Mouse (Mus musculus) midbrain, embryonic 12.5 days (tissue): Measurements from ENCODE around the gene Snu13. TPM values are rescaled to one million over a fixed set of nuclear protein-coding genes. Genes with fewer than 3 reads are reported as not detected.
A peak's percentile ranks its signal among the peaks of the same experiment; 100 is the strongest.

Experiments
- ATAC-seq: fragments of 200-750 bp; cut with Nextera tagmentation; 2 replicates; pipeline ENCODE4 v1.8.0; 2017; ENCODE audit warnings: low read depth, moderate TSS enrichment, moderate library complexity; ENCODE audit not compliant: low FRiP score
- H3K27ac ChIP-seq: fragments of 300-500 bp; sonication (generic); replicated peaks from 2 replicates; pipeline ENCODE4 v1.5.1; 2016; ENCODE audit warnings: mild to moderate bottlenecking
- H3K27me3 ChIP-seq: fragments of 300-500 bp; sonication (generic); 2 replicates; pipeline ENCODE4 v1.6.1; 2016; ENCODE audit warnings: mild to moderate bottlenecking
- H3K36me3 ChIP-seq: fragments of 300-500 bp; sonication (generic); 2 replicates; pipeline ENCODE4 v1.6.1; 2016
- H3K4me1 ChIP-seq: fragments of 300-500 bp; sonication (generic); 2 replicates; pipeline ENCODE4 v1.6.1; 2016
- H3K4me2 ChIP-seq: fragments of 300-500 bp; sonication (generic); replicated peaks from 2 replicates; pipeline ENCODE4 v1.6.1; 2016; ENCODE audit warnings: mild to moderate bottlenecking, moderate library complexity
- H3K4me3 ChIP-seq: fragments of 300-500 bp; sonication (generic); 2 replicates; pipeline ENCODE4 v1.5.1; 2016; ENCODE audit warnings: mild to moderate bottlenecking
- H3K9ac ChIP-seq: fragments of 300-500 bp; sonication (generic); replicated peaks from 2 replicates; pipeline ENCODE4 v1.6.1; 2016; ENCODE audit warnings: mild to moderate bottlenecking, moderate library complexity
- H3K9me3 ChIP-seq: fragments of 300-500 bp; sonication (generic); 2 replicates; pipeline ENCODE4 v1.6.1; 2016; ENCODE audit warnings: mild to moderate bottlenecking
- WGBS: fragments of 180-500 bp; shearing (Covaris S2); methylation state at CpG from one replicate; pipeline ENCODE4 v1.1.7; 2016; 5-methylcytosine and 5-hydroxymethylcytosine counted together
- polyA plus RNA-seq: library from polyadenylated mRNA; unstranded; fragments of >200 nt; fragmentation: Nextera tagmentation; extraction: Ambion mirVana; gene quantifications from 2 replicates; pipeline ENCODE4 v1.2.1, GENCODE M21; 2016

The Snu13 gene
- polyA plus RNA-seq, 1 experiment from 2014 or later = 183 TPM

DNA sequence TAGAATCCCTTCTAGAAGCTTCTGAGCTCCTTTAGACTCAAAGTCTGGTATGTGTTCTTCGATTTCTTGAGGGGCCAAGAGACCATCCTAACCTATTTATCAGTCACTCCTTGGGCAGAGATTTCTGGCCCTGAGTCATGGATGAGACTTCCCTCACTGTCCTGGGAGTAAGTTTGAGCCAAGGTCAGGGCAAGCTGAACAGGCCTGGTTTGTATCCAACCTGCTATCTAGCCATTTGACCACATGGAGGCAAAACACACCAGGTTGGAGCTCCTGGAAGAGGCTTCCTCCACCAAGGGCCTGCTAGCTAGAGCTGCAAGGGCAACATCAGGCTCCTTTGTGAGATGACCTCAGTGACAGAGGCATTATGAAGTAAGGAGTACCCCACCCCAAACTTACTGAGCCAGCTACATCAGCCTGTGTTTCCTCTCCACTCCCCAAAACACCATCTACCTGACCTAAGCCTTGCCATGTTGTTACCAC is 11.4 kb upstream of the Snu13 start, which contains the start of gene 4930407I10Rik:
Gene 4930407I10Rik, plus strand, starts transcription at position 433 of the 483 bp plus-strand sequence.
- Histone ChIP-seq H3K9me3 (no peaks in the 10 kb centered on the region), H3K9ac (no peak within 1 kb of the TSS), H3K4me2 (no peak within 1 kb of the TSS), H3K27me3 (peaks cover 28% of the 10 kb centered on the region; the same call in 1 of the 2 replicates), H3K36me3 (no peaks in the 10 kb centered on the region), H3K4me1 (no peaks in the 10 kb centered on the region), H3K27ac (no peak within 1 kb of the TSS), H3K4me3 (no peak within 1 kb of the TSS)
- ATAC-seq = no peak
- WGBS = 79% methylated on average over 1 of the region's 1 CpGs

DNA sequence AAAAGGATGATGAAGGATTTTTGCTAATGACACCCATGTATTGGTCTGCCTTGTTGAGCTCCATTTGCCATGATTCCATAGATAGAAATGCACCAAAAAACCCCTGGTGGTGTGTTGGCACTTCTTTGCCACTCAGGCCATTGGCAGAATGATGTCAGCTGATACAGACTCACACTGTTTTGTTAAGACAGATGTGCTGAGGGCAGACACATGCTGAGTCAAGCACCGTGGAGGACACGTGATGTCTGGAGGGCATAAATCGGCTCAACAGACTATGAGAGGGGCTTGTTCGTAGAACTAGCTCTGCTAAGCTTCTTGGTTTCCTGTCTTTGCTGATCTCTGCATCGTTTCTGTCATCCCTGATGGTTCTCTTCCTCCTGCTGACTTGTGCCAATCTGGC is 5.1 kb upstream of the Snu13 start:
- no peak overlapping the region for H3K27ac ChIP-seq
- no peaks in the 10 kb centered on the region for H3K4me1 ChIP-seq
- 77% methylated on average over 5 of the region's 5 CpGs for WGBS
- no peaks in the 10 kb centered on the region for H3K36me3 ChIP-seq
- H3K27me3 ChIP-seq = 0 out of 2 replicates have a peak, but pooled peaks cover 7% of the 10 kb centered on the region
- H3K9ac ChIP-seq = no peak overlapping the region
- no peak for ATAC-seq
- H3K4me2 ChIP-seq = no peak overlapping the region
- no peak overlapping the region for H3K4me3 ChIP-seq
- H3K9me3 ChIP-seq = no peaks in the 10 kb centered on the region

DNA sequence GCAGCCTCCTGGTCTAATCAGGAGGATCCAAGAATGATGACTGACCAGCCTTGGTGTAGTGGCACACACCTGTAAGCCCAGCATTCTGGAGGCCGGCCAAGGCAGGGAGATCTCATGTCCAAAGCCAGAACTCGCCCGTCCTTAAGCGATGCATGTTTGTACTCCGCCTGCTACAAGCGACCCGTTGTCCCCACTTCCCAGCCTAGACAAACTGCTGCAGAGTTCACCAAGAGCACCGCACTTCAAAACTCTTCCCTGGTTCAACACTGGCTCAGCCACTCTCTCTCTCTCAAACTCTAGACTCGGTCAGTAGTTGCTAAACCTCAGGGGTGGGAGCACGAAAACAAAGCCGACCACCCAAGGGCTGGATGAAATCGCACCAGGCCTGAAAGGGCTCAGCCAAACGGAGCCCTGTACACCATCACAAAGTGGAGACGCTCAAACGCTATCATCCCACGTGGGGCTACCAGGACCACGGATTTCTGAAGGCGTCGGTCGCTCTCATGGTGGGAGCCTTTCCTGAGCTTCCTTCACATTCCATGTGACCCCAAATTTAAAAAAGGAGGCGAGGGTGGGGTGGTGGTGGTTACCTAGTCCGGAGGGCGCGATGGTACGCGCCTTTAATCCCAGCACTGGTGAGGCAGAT is 1.0 kb downstream of the Snu13 start:
- ATAC-seq = no peak
- WGBS = 4% methylated on average over 26 of the region's 26 CpGs
- Histone ChIP-seq H3K27ac (0 out of 2 replicates have a peak overlapping the region, but pooled peaks have one; percentile 88), H3K9ac (peak overlapping the region; percentile 97), H3K9me3 (no peaks in the 10 kb centered on the region), H3K4me1 (peaks cover 14% of the 10 kb centered on the region), H3K36me3 (peaks cover 18% of the 10 kb centered on the region), H3K4me3 (peak overlapping the region; percentile 100), H3K27me3 (0 out of 2 replicates have a peak, but pooled peaks cover 3% of the 10 kb centered on the region), H3K4me2 (peak overlapping the region; percentile 98)

DNA sequence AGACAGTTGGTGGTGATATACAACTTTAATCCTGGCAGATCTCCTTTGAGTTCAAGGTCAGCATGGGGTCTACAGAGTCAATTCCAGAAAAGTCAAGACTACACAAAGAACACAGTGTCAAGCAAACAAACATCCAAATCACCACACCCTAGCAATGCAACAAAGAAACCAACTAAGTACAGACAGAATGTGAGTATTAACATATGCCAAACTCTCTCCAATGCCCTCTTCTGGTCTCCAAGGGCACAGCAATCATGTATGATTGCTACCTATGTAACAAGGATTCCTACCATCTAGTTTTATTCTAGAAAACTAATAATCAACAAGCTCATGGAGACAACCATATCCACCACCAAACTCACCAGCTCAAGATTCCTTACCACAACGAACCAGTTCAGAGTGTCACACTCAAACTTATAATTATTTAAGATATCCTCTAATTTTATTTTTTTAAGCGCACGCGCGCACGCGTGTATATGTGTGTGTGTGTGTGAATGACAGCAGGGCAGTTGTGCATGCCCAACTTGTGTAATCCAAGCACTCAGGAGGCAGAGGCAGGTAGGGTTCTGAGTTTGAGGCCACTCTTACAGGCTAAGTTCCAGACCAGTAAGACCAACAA is 3.1 kb downstream of the Snu13 start:
- no peak for ATAC-seq
- Histone ChIP-seq H3K27ac (no peak overlapping the region), H3K27me3 (no peaks in the 10 kb centered on the region), H3K4me2 (no peak overlapping the region), H3K9ac (no peak overlapping the region), H3K36me3 (peaks cover 36% of the 10 kb centered on the region), H3K9me3 (no peaks in the 10 kb centered on the region), H3K4me3 (no peak overlapping the region), H3K4me1 (peaks cover 14% of the 10 kb centered on the region)
- WGBS = 98% methylated on average over 7 of the region's 7 CpGs

DNA sequence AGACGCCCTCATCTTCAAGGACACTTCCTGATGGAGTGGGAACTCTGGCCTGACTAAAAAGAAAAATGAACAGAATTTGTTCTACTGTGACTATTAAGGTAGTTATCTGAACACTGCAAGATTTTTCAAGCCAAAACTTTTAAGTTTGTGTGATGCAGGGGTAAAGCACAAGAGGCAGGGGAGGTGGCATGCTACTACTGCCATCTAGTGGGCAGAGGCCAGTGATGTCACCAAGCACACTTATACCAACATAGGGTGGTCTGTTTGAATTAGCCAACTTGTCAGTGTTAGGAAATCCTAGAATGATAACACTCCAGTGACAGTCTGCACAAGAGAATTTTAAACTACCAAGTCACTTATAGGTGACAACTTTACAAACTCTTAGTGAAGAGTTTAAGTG is 6.7 kb downstream of the Snu13 start:
- no peak; the same call in 1 of the 2 replicates for ATAC-seq
- Histone ChIP-seq H3K36me3 (peaks cover 64% of the 10 kb centered on the region), H3K4me3 (no peak overlapping the region), H3K9me3 (no peaks in the 10 kb centered on the region), H3K9ac (no peak overlapping the region), H3K4me2 (no peak overlapping the region), H3K27ac (no peak overlapping the region), H3K4me1 (peaks cover 4% of the 10 kb centered on the region; the same call in 1 of the 2 replicates), H3K27me3 (no peaks in the 10 kb centered on the region)
- WGBS = 97% methylated on average over 1 of the region's 1 CpGs

DNA sequence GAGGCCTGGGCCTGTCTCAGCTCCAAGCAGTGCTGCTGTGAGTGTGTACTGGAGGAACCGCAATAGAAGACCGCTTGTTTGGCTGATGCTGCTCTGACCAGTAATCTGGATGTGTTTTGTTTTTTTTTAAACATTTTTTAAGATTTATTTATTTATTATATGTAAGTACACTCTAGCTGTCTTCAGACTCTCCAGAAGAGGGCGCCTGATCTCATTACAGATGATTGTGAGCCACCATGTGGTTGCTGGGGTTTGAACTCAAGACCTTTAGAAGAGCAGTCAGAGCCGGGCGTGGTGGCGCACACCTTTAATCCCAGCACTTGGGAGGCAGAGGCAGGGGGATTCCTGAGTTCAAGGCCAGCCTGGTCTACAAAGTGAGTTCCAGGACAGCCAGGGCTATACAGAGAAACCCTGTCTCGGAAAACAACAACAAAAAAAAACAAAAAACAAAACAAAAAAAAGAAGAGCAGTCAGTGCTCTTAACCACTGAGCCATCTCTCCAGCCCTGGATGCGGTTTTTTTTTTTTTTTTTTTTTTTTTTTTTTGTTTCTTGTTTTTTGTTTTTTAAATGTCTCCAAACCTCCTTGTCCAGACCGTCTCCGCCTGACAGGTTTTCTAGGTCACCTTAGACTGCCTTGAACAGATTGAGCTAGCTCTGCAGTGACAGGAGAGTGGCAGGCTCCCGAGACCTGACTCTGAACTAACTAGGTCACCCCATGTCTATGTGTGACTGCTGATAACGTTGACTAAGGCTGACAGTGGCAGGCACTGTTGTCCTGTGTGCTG is 11.3 kb downstream of the Snu13 start:
- Histone ChIP-seq H3K9ac (no peak overlapping the region), H3K36me3 (peaks cover 78% of the 10 kb centered on the region), H3K4me3 (no peak overlapping the region), H3K9me3 (no peaks in the 10 kb centered on the region), H3K4me2 (no peak overlapping the region), H3K27me3 (no peaks in the 10 kb centered on the region), H3K4me1 (no peaks in the 10 kb centered on the region), H3K27ac (no peak overlapping the region)
- no peak for ATAC-seq
- WGBS = 87% methylated on average over 12 of the region's 12 CpGs

DNA sequence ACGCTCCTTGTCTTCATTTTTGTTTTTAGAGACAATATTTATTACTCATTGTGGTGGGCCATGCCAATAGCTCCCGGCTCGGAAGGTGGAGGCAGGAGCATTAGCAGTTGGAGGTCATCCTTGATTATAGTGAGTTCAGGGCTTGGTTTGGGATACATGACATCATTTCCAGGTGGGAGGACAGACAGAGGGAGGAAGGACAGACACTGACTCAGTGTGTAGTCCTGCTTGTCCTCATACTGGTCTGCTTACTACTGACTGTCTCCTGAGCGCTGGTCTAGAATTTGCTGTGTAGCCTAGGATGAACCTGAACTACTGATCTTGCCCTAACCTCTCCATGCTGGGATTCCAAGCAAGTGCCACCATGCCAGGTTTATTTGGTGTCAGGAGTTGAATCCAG is 13.6 kb downstream of the Snu13 start, which contains the start of gene Desi1:
Gene Desi1, minus strand, starts transcription at position 101 of the 400 bp plus-strand sequence.
- Histone ChIP-seq H3K4me3 (no peak within 1 kb of the TSS), H3K9me3 (no peaks in the 10 kb centered on the region), H3K4me1 (no peaks in the 10 kb centered on the region), H3K4me2 (no peak within 1 kb of the TSS), H3K36me3 (peaks cover 79% of the 10 kb centered on the region), H3K27me3 (no peaks in the 10 kb centered on the region), H3K27ac (no peak within 1 kb of the TSS), H3K9ac (no peak within 1 kb of the TSS)
- 96% methylated on average over 4 of the region's 4 CpGs for WGBS
- no peak for ATAC-seq

DNA sequence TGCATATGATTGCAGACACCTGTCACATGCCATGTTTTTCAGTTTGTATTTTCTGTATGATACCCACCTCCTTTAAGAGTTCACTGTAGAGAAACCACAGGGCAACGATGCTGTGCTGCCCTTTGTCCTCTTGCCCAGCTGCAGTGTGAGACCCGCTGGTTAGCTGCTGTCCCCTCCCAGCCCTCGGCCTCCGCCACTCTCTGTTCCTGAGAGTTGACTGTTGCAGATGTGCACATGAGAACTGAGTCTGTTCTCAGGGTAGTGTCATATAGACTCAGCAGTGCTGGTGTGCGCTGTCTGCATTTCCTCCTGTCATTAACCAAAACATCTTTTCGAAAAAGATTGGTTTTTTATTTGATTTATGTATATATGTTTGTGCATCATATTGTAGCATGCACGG is 15.0 kb downstream of the Snu13 start:
- Histone ChIP-seq H3K4me1 (no peaks in the 10 kb centered on the region), H3K4me3 (no peak overlapping the region), H3K9me3 (no peaks in the 10 kb centered on the region), H3K36me3 (peaks cover 79% of the 10 kb centered on the region), H3K27me3 (no peaks in the 10 kb centered on the region), H3K27ac (no peak overlapping the region), H3K4me2 (no peak overlapping the region), H3K9ac (no peak overlapping the region)
- WGBS = 94% methylated on average over 7 of the region's 7 CpGs
- ATAC-seq = no peak

DNA sequence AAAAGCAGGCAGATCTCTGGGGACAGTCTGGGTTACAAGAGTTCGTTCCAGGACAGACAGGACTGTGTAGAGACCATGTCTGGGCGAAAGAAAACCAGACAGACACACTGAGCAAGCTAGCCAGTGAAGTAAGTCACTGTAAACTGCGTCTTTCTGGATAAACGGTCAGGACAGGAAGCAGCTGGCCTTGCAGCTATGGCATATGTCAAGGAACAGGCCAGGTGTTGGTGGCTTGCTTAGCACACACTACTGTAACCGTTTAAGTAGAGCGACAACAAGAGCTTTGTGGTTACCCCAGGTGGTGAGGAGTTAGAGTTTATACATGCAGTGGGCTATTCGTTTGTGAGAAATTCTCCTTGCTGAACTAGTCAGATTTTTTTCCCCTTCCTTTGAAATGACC is 19.7 kb downstream of the Snu13 start:
- Histone ChIP-seq H3K27me3 (no peaks in the 10 kb centered on the region), H3K4me2 (no peak overlapping the region), H3K9me3 (no peaks in the 10 kb centered on the region), H3K9ac (no peak overlapping the region), H3K36me3 (peaks cover 98% of the 10 kb centered on the region), H3K27ac (no peak overlapping the region), H3K4me3 (no peak overlapping the region), H3K4me1 (no peaks in the 10 kb centered on the region)
- WGBS = 94% methylated on average over 7 of the region's 7 CpGs
- no peak for ATAC-seq

DNA sequence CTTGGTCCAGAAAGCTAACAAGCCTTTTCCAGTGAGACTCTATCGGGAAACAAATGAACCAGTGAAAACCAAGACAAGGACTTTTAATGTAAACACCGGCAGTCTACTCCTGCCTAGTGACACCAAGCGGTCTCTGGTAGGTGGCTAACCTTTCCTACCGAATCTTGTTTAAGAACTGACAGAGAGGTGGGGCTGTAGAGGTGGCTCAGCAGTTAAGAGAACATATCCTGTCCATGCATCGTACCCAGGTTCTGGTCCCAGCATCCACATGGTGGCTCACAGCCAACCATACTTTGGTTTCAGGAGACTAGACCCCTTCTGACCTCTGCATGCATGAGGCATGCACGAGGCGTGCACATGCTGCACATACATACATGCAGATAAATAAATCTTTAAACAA is 20.1 kb downstream of the Snu13 start:
- H3K4me2 ChIP-seq = no peak overlapping the region
- no peaks in the 10 kb centered on the region for H3K9me3 ChIP-seq
- no peaks in the 10 kb centered on the region for H3K27me3 ChIP-seq
- 94% methylated on average over 7 of the region's 7 CpGs for WGBS
- no peak for ATAC-seq
- no peak overlapping the region for H3K4me3 ChIP-seq
- no peaks in the 10 kb centered on the region for H3K4me1 ChIP-seq
- H3K36me3 ChIP-seq = peaks cover 98% of the 10 kb centered on the region
- H3K27ac ChIP-seq = no peak overlapping the region
- H3K9ac ChIP-seq = no peak overlapping the region

DNA sequence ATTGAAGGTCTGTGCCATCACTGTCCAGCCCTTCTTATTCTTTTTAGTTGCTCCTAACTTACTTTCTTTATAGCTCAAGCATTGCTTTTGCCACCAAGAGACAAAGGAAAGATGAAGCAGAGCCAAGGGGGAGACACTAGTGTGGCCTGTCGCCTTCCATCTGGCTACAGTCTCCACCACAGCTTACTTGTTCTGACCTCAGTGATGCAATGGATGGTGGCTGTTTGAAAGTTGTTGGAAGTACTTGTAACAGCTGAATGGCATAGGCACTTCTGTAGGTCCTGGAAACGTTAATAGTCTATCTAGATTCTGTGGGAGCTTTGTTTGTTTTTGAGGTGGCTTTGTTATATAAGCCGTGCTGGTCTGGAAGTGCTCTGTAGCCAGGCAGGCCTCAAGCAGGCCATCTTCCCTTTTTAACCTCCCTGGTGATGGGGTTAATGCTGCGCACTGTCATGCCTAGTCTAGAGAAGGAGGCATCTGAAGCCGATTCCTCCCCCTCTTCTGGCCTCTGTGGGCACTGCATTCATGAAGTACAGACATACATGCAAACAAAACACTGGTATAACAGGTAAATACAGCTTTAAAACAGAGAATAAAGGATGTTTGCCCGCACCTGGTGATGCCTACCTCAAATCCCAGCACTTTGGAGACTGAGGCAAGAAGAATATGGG is 23.3 kb downstream of the Snu13 start:
- Histone ChIP-seq H3K9me3 (no peaks in the 10 kb centered on the region), H3K9ac (no peak overlapping the region), H3K4me2 (no peak overlapping the region), H3K36me3 (peaks cover 90% of the 10 kb centered on the region), H3K4me3 (no peak overlapping the region), H3K27ac (no peak overlapping the region), H3K27me3 (no peaks in the 10 kb centered on the region), H3K4me1 (no peaks in the 10 kb centered on the region)
- ATAC-seq = no peak
- WGBS = 91% methylated on average over 6 of the region's 6 CpGs
